Mouse (Mus musculus): ENCODE measurements around the gene Cd99l2.
"Not testable (repeated sequence)": the region's sequence is repeated elsewhere in the genome, so short reads cannot be mapped to it uniquely, and the experiment has no call there.

Gene Cd99l2

DNA sequence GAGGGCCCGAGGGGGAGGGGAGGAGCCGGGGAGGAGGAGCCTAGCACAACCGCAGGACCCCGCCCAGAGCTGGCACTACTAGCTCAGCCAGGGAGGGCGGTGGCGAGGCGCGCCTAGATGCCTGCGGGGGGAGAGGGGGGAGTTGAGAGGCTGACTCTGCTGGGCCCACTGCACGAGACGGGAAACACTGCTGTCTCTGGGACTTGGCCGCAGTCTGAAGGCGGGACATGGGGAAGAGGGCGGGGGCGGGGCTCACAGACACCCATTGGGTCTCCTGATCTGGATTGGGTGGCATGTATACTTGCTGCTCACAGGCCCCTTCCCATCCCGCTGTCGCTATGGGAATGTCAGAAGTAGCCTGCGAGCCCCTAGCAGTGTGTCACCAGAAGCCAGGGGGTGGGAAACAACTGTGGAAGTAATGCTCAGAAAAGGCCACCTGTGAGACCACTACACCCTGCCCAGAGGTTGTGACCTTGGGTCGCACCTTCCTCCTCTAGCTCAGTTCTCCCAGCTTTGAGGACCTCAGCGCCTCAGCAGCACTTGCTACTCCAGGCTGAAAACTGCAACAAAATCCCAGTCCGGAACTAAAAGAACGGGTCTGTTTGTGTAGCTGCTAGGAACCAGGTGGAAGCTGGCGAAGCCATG lies at the start of gene Cd99l2:
TSS of gene Cd99l2 (minus strand) at position 216 of the 645 bp plus-strand sequence.
- DNase-seq, result peak; percentile 88

- DNase-seq, result no peak
Measured at GRCm38 (mm10) chrX:71540821-71541510, 48.3 kb upstream of the Cd99l2 start.

DNA sequence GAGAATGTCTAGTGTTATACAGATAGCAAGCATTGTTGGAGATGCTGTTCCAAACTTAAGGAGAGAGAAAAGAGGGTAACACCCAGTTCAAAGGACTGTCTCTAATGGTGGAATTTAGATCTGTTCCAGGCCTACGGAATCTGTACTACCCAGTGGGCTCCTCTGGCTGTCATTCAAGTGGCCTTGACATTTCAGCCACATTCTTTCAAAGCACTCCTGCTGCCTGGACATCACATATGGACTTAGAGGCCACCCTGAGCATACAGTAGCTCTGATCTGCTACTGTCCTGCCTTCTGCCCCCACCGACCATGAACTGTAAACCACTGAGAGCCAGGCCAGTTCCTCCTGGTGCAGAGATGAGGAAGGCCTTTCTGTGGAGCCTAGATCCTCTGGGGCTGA lies 45.1 kb upstream of the Cd99l2 start:
- no peak for DNase-seq

DNA sequence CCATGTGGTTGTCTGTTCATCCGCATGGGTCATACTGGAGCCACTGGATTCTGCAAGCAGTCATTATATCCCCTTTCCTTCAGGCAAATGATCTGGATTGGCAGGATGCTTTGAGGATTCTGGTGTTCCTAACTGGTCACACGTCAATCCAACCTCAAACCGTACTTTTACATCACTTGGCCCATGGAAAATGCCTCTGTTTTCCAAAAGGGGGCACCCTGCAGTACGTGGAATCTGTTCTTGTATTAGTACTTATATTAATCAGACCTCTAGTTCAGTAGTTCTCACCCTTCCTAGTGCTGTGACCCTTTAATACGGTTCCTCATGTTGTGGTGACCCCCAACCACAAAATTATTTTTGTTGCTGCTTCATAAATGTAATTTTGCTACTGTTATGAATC lies 41.5 kb upstream of the Cd99l2 start:
- no peak for DNase-seq

- DNase-seq, result no peak
Measured at GRCm38 (mm10) chrX:71532635-71533034, 40.0 kb upstream of the Cd99l2 start.

- DNase-seq, result peak; percentile 29
Measured at GRCm38 (mm10) chrX:71528646-71529045, 36.0 kb upstream of the Cd99l2 start.

DNA sequence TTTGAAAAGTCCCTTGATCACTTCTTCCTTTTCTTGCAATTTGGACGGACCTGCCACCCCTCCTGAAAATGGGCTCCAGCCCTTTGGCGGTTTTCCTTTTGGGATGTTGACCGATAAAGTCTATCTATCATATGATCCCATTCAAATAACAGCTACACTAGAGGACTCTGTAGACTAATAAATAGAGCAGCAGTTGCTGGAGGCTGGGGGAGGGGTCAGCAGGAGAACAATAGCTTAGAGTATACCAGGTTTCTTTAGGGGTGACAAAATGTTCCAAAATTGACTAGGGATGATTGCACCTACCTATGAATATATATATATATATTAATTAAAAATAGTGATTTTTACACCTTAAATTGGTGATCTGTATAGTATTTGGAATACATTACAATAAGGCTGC lies 35.5 kb upstream of the Cd99l2 start:
- DNase-seq, result no peak

DNA sequence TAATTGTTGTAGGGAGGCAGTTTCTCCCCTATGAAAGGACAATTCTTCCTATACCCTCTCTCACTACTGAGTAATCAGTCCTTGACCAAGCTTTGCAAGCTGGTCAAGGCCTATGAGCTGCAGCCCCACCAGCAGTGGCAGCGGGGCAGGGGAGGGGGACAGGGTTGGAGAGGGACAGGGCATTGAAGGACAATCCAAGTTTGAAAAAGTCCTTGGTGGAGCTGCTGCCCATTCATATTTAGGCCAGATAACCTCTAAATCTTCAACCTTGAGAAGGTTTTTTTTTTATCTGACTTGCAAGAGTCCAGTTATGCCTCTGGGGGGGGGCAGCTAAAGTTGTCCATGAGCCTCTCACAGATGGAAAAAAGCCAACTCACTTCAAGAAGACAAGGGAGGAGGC lies 34.8 kb upstream of the Cd99l2 start:
- no peak for DNase-seq

- DNase-seq, result no peak
Measured at GRCm38 (mm10) chrX:71525593-71526299, 33.1 kb upstream of the Cd99l2 start.

DNA sequence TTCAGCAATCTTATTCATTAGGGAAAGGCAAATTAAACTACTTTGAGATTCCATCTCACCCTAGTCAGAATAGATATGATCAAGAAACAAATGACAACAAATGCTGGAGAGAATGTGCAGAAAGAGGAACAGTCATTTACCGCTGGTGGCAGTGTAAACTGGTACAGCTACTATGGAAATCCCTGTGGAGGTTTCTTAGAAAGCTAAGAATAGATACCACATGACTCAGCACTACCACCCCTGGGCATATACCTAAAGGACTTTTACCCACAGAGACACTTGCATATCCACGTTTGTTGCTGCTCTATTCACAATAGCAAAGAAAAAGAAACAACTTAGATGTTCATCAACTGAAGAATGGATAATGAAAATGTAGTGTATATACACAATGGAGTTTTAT lies 31.7 kb upstream of the Cd99l2 start:
- no peak for DNase-seq

- no peak for DNase-seq
Measured at GRCm38 (mm10) chrX:71522889-71523288, 30.2 kb upstream of the Cd99l2 start.

DNA sequence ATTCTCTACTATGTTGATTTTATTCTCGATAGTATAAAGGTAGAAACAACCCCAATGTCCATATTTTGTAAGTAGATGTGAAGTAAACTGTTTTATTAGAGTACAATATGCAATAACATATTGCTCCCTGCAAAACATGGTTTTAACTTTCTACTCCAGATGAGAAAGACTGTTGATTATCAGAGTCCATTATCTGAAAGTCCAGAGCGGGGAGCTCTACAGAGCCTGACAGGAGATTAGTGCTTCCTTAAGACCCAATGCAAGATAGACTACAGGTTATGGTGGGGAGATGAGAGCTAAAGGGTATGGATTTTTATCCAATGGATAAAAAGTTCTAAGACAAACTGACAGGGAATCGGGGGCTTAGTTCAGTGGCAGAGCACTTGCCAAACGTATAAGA lies 26.6 kb upstream of the Cd99l2 start:
- no peak for DNase-seq

- not testable (repeated sequence) for DNase-seq
Measured at GRCm38 (mm10) chrX:71506591-71506990, 13.9 kb upstream of the Cd99l2 start.

DNA sequence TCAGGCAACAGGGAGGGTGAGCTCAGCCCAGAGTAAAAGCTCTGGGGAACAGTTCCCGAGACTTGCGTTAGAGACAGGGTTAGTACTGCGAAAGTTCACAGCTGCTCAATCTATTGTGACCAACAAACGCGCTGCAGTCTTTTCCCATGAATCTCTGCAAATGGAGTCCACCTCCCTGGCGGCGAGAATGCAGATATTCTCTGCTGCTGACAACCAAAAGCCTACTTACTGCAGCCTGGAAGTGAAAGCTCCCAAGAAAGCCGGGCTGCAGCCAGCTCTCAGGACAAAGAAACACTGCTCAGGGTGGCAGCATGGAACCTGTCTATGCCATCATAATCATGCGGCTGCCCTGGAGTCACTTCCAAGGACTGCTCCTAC lies 619 bp upstream of the Cd99l2 start:
- DNase-seq, result peak; percentile 14

DNA sequence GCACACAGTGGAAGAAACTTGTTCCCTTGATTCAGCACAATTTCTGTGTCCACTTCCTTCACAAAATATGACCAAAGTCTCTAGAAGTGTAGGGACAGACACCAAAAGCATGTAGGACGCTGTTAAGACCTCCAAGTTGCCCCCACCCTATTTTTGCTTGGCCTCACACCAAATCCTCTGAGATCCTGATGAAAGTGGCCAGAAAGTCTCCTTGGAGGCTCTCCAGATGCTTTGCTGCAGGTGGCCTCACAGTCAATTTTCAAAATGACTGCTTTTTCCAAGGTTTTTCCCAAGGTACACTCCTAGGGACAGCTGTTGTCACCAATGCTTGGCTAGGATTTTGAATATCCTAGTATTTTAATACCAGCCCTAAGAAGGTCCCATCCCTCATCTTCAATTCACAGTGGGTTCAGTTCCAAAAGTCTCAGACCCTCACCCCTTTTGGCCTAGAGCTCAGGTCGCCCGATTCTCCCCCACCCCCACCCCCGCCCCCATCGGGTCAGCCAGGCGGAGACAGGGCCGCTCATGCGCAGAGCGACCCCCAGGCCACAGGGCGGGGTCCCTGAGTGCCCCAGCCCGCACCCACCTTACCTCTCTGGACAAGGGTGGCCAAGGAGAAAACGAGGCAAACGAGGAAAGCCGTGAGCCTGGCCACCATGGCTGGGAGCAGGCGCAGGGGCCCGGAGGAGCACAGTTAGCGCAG lies 567 bp downstream of the Cd99l2 start:
- no peak for DNase-seq

DNA sequence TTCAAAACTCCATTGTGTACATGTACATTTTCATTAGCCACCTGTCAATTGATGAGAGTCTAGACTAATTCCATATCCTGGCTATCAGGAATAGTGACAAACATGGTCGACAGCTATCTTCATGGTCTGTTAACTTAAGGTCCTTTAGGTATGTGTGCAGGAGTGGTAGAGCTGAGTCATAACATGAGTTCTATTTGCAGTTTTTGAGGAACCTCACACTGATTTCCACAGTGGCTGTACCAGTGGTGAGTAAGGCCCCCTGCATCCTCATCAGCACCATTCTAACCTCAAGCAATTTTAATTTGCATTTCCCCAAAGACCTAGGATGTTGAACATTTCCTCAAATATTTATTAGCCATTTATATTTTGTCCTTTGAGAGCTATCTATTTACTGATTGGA lies 3.3 kb downstream of the Cd99l2 start:
- DNase-seq, result no peak

GRCm38 (mm10) chrX:71482244-71482643 lies 10.4 kb downstream of the Cd99l2 start:
- DNase-seq, result no peak

- DNase-seq, result no peak
Measured at GRCm38 (mm10) chrX:71475992-71476391, 16.7 kb downstream of the Cd99l2 start.

DNA sequence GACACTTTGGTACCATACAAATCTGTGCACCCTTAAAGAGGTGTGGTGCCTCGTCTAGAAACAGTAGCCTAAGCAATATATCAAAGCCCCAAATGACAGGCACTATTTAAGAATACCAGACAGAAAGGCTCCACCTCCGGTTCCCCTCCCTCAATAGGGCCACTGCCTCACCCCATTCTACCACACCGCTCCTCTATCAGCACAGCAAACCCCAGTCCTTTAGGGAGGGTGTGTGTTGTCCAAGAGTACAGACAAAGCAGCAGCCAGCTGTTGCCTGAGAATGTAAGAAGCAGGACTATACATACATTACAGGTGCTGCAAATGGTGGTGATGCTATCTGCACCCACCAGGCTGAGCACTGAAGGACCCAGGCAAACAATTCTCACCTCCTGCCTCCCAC lies 17.2 kb downstream of the Cd99l2 start:
- no peak for DNase-seq

GRCm38 (mm10) chrX:71475084-71475483 lies 17.6 kb downstream of the Cd99l2 start:
- no peak for DNase-seq

- no peak for DNase-seq
Measured at GRCm38 (mm10) chrX:71474296-71474956, 18.2 kb downstream of the Cd99l2 start.

DNA sequence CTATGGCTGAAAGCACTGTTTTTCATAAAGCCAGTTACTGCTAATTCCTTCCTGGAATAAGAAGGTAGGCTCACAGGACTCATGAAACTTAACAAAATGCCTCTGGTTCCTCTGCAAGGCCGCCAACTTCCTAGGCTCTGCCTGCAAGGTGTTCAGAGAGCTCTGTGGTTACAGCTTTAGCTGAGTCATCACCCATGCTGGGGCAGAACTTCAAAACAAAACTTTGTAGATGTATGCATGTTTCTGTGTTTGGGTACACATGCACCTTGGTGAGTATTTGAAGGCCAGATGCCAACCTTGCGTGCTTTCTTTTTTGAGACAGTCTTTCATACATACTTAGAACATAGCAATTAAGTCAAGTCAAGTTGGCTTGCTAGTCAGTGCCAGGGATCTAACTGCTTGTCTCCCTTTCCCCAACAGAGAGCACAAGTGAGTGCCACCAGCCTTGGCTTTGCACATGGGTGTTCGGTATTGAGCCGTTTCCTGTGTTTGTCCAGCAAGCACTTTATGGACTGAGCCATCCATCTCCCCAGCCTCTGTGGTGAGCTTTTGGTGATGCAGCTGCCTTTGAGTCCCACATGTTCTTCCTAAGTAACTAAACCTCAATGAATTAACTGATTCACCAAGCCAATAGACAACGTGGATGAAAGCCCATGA lies 23.9 kb downstream of the Cd99l2 start:
- no peak for DNase-seq

Measured in layer of hippocampus, adult 9-11 months (tissue).